Mouse (Mus musculus) embryonic facial prominence, embryonic 11.5 days (tissue): ENCODE measurements at regions not wholly inside any gene's neighbourhood (a gene's known extent, or its start where the extent isn't known, plus 50 kb on each side); places are given as distances from the start of the nearest gene placed in this dataset.
A peak's percentile ranks its signal among the peaks of the same experiment; 100 is the strongest.

Source experiments
- ATAC-seq: fragments of 200-750 bp; cut with Nextera tagmentation; replicated peaks from 2 replicates; pipeline ENCODE4 v1.8.0; 2017; ENCODE audit warnings: low read depth; ENCODE audit not compliant: insufficient number of reproducible peaks, low FRiP score, low TSS enrichment
- DNase-seq: peaks from one replicate; pipeline ENCODE4 v3.0.0-alpha.2; 2015; ENCODE audit warnings: low spot score
- H3K27ac ChIP-seq: fragments of 300-500 bp; sonication (generic); replicated peaks from 2 replicates; pipeline ENCODE4 v1.5.1; 2014; ENCODE audit warnings: mild to moderate bottlenecking, low read depth, low read length, control low read depth
- H3K27me3 ChIP-seq: fragments of 300-500 bp; sonication (generic); 2 replicates; pipeline ENCODE4 v1.6.1; 2014; ENCODE audit warnings: mild to moderate bottlenecking, low read length, moderate library complexity, mixed read lengths; ENCODE audit not compliant: control insufficient read depth, insufficient read depth
- H3K36me3 ChIP-seq: fragments of 300-500 bp; sonication (generic); replicated peaks from 2 replicates; pipeline ENCODE4 v1.6.1; 2014; ENCODE audit warnings: low read depth, mild to moderate bottlenecking, low read length, moderate library complexity, mixed read lengths; ENCODE audit not compliant: control insufficient read depth, insufficient read depth
- H3K4me1 ChIP-seq: fragments of 300-500 bp; sonication (generic); 2 replicates; pipeline ENCODE4 v1.6.1; 2014; ENCODE audit warnings: low read length, mixed read lengths; ENCODE audit not compliant: control insufficient read depth, insufficient read depth
- H3K4me2 ChIP-seq: fragments of 300-500 bp; sonication (generic); 2 replicates; pipeline ENCODE4 v1.6.1; 2014; ENCODE audit warnings: low read depth, mild to moderate bottlenecking, control low read depth, low read length, moderate library complexity
- H3K4me3 ChIP-seq: fragments of 300-500 bp; sonication (generic); 2 replicates; pipeline ENCODE4 v1.5.1; 2014; ENCODE audit warnings: low read depth, low read length, control low read depth
- H3K9ac ChIP-seq: fragments of 300-500 bp; sonication (generic); replicated peaks from 2 replicates; pipeline ENCODE4 v1.6.1; 2014; ENCODE audit warnings: mild to moderate bottlenecking, control low read depth, low read length
- H3K9me3 ChIP-seq: fragments of 300-500 bp; sonication (generic); replicated peaks from 2 replicates; pipeline ENCODE4 v1.6.1; 2016; ENCODE audit warnings: mild to moderate bottlenecking, low read length, inconsistent platforms, mixed read lengths; ENCODE audit not compliant: control insufficient read depth
- WGBS: fragments of 180-500 bp; shearing (Covaris S2); extraction: QIAGEN DNeasy Blood & Tissue Kit; methylation state at CpG from one replicate; pipeline ENCODE4 v1.1.7; 2014; 5-methylcytosine and 5-hydroxymethylcytosine counted together

- no peak overlapping the region for H3K4me3 ChIP-seq
- DNase-seq = peak; percentile 63
- H3K36me3 ChIP-seq = no peaks in the 10 kb centered on the region
- no peaks in the 10 kb centered on the region for H3K27me3 ChIP-seq
- H3K9ac ChIP-seq = no peak overlapping the region
- no peak overlapping the region for H3K27ac ChIP-seq
- WGBS = 0% methylated on average over 1 of the region's 1 CpGs
- no peak for ATAC-seq
- no peaks in the 10 kb centered on the region for H3K9me3 ChIP-seq
- H3K4me1 ChIP-seq = no peaks in the 10 kb centered on the region
- H3K4me2 ChIP-seq = no peak overlapping the region
Measured at GRCm38 (mm10) chr10:51792030-51792429, 114.5 kb downstream of the Rfx6 start.

- DNase-seq = no peak
- Histone ChIP-seq H3K4me3 (no peak overlapping the region), H3K4me1 (no peaks in the 10 kb centered on the region), H3K9me3 (no peaks in the 10 kb centered on the region), H3K36me3 (no peaks in the 10 kb centered on the region), H3K4me2 (no peak overlapping the region), H3K9ac (no peak overlapping the region), H3K27ac (no peak overlapping the region), H3K27me3 (no peaks in the 10 kb centered on the region)
- no peak for ATAC-seq
- 92% methylated on average over 7 of the region's 7 CpGs for WGBS
Measured at GRCm38 (mm10) chr10:51793876-51794275, 116.3 kb downstream of the Rfx6 start.

- H3K9me3 ChIP-seq = no peaks in the 10 kb centered on the region
- no peaks in the 10 kb centered on the region for H3K27me3 ChIP-seq
- H3K27ac ChIP-seq = no peak overlapping the region
- no peaks in the 10 kb centered on the region for H3K4me1 ChIP-seq
- no peak overlapping the region for H3K4me2 ChIP-seq
- H3K4me3 ChIP-seq = no peak overlapping the region
- DNase-seq (no peak), ATAC-seq (no peak)
- no peaks in the 10 kb centered on the region for H3K36me3 ChIP-seq
- WGBS = 31% methylated on average over 1 of the region's 1 CpGs
- H3K9ac ChIP-seq = no peak overlapping the region
Measured at GRCm38 (mm10) chr10:51816626-51817025, 139.1 kb downstream of the Rfx6 start.

GRCm38 (mm10) chr10:51823900-51824299 lies 146.3 kb downstream of the Rfx6 start:
- 93% methylated on average over 2 of the region's 2 CpGs for WGBS
- Histone ChIP-seq H3K27ac (no peak overlapping the region), H3K4me1 (no peaks in the 10 kb centered on the region), H3K36me3 (no peaks in the 10 kb centered on the region), H3K27me3 (no peaks in the 10 kb centered on the region), H3K9ac (no peak overlapping the region), H3K9me3 (no peaks in the 10 kb centered on the region), H3K4me2 (no peak overlapping the region), H3K4me3 (no peak overlapping the region)
- ATAC-seq (no peak), DNase-seq (no peak)

GRCm38 (mm10) chr10:51826431-51826964 lies 148.9 kb downstream of the Rfx6 start:
- Histone ChIP-seq H3K9ac (no peak overlapping the region), H3K36me3 (no peaks in the 10 kb centered on the region), H3K4me2 (no peak overlapping the region), H3K27ac (no peak overlapping the region), H3K9me3 (no peaks in the 10 kb centered on the region), H3K27me3 (no peaks in the 10 kb centered on the region), H3K4me1 (no peaks in the 10 kb centered on the region), H3K4me3 (no peak overlapping the region)
- DNase-seq (no peak), ATAC-seq (no peak)
- WGBS = 79% methylated on average over 6 of the region's 6 CpGs

GRCm38 (mm10) chr10:51832459-51832858 lies 154.9 kb downstream of the Rfx6 start:
- H3K4me3 ChIP-seq = no peak overlapping the region
- H3K4me2 ChIP-seq = no peak overlapping the region
- no peaks in the 10 kb centered on the region for H3K27me3 ChIP-seq
- no peaks in the 10 kb centered on the region for H3K4me1 ChIP-seq
- ATAC-seq (no peak), DNase-seq (no peak)
- no peak overlapping the region for H3K27ac ChIP-seq
- 61% methylated on average over 4 of the region's 4 CpGs for WGBS
- no peak overlapping the region for H3K9ac ChIP-seq
- no peaks in the 10 kb centered on the region for H3K36me3 ChIP-seq
- H3K9me3 ChIP-seq = no peaks in the 10 kb centered on the region

- DNase-seq (no peak), ATAC-seq (no peak)
- H3K4me3 ChIP-seq = no peak overlapping the region
- no peaks in the 10 kb centered on the region for H3K36me3 ChIP-seq
- H3K27ac ChIP-seq = no peak overlapping the region
- no peaks in the 10 kb centered on the region for H3K4me1 ChIP-seq
- WGBS = 85% methylated on average over 1 of the region's 1 CpGs
- H3K9me3 ChIP-seq = no peaks in the 10 kb centered on the region
- no peak overlapping the region for H3K9ac ChIP-seq
- H3K4me2 ChIP-seq = no peak overlapping the region
- no peaks in the 10 kb centered on the region for H3K27me3 ChIP-seq
Measured at GRCm38 (mm10) chr10:51843099-51843498, 165.5 kb downstream of the Rfx6 start.

- DNase-seq = no peak
Measured at GRCm38 (mm10) chr10:51846287-51846686, 168.7 kb downstream of the Rfx6 start.

More at GRCm38 (mm10) chr10:51846287-51846686, 168.7 kb downstream of the Rfx6 start:
- Histone ChIP-seq H3K9me3 (no peaks in the 10 kb centered on the region), H3K36me3 (no peaks in the 10 kb centered on the region), H3K27me3 (no peaks in the 10 kb centered on the region), H3K4me1 (no peaks in the 10 kb centered on the region), H3K4me3 (no peak overlapping the region), H3K27ac (no peak overlapping the region), H3K4me2 (no peak overlapping the region), H3K9ac (no peak overlapping the region)
- ATAC-seq = no peak
- WGBS = 86% methylated on average over 4 of the region's 4 CpGs
